Mouse (Mus musculus): ENCODE measurements around the gene Fdxr. TPM values are rescaled to one million over a fixed set of nuclear protein-coding genes. Genes with fewer than 3 reads are reported as not detected.

The Fdxr gene
- polyA plus RNA-seq (2017; shearing (Covaris generic)), result 10 to 100 TPM; 18.4 to 26.6 TPM

GRCm38 (mm10) chr11:115276780-115277603, at the start of gene Fdxr:
Fdxr (minus strand) TSS chr11:115277050.
- ATAC-seq, result peak; percentile 91

GRCm38 (mm10) chr11:115323354-115323753, 46.5 kb upstream of the Fdxr start:
- ATAC-seq, result no peak

GRCm38 (mm10) chr11:115321906-115322693, 45.2 kb upstream of the Fdxr start, which contains the start of gene Ush1g:
Ush1g (minus strand) TSS chr11:115322041.
- ATAC-seq, result no peak

GRCm38 (mm10) chr11:115319704-115320383, 43.0 kb upstream of the Fdxr start:
- no peak for ATAC-seq

- no peak for ATAC-seq
Measured at GRCm38 (mm10) chr11:115318245-115319027, 41.6 kb upstream of the Fdxr start.

- no peak for ATAC-seq
Measured at GRCm38 (mm10) chr11:115317204-115317603, 40.4 kb upstream of the Fdxr start.

GRCm38 (mm10) chr11:115314249-115314648, 37.4 kb upstream of the Fdxr start:
- no peak for ATAC-seq

- ATAC-seq, result no peak
Measured at GRCm38 (mm10) chr11:115308781-115309180, 31.9 kb upstream of the Fdxr start.

- ATAC-seq, result no peak
Measured at GRCm38 (mm10) chr11:115306863-115307262, 30.0 kb upstream of the Fdxr start, which contains the start of gene Otop2. Otop2 (plus strand) TSS chr11:115307163.

GRCm38 (mm10) chr11:115303167-115303566, 26.3 kb upstream of the Fdxr start:
- no peak for ATAC-seq

GRCm38 (mm10) chr11:115301351-115301750, 24.5 kb upstream of the Fdxr start:
- ATAC-seq, result no peak

- ATAC-seq, result no peak
Measured at GRCm38 (mm10) chr11:115300745-115301144, 23.9 kb upstream of the Fdxr start.

GRCm38 (mm10) chr11:115298160-115298559, 21.3 kb upstream of the Fdxr start:
- no peak for ATAC-seq

- ATAC-seq, result peak; percentile 94
Measured at GRCm38 (mm10) chr11:115297214-115297826, 20.5 kb upstream of the Fdxr start, which contains the start of gene Fads6. Fads6 (minus strand) TSS chr11:115297663.

GRCm38 (mm10) chr11:115296471-115297210, 19.8 kb upstream of the Fdxr start:
- no peak for ATAC-seq

- ATAC-seq, result no peak
Measured at GRCm38 (mm10) chr11:115295939-115296338, 19.1 kb upstream of the Fdxr start.

- ATAC-seq, result no peak
Measured at GRCm38 (mm10) chr11:115292631-115293375, 16.0 kb upstream of the Fdxr start.

- no peak for ATAC-seq
Measured at GRCm38 (mm10) chr11:115291503-115291902, 14.7 kb upstream of the Fdxr start.

GRCm38 (mm10) chr11:115290919-115291318, 14.1 kb upstream of the Fdxr start:
- ATAC-seq, result no peak

GRCm38 (mm10) chr11:115290314-115290713, 13.5 kb upstream of the Fdxr start:
- ATAC-seq, result no peak
